Mouse (Mus musculus) hindbrain, embryonic 12.5 days (tissue): ENCODE measurements at regions not wholly inside any gene's neighbourhood (a gene's known extent, or its start where the extent isn't known, plus 50 kb on each side); places are given as distances from the start of the nearest gene placed in this dataset.

Source experiments
- ATAC-seq: fragments of 200-750 bp; cut with Nextera tagmentation; 2 replicates; pipeline ENCODE4 v1.8.0; 2017; ENCODE audit warnings: moderate TSS enrichment; ENCODE audit not compliant: low FRiP score
- H3K27ac ChIP-seq: fragments of 300-500 bp; sonication (generic); 2 replicates; pipeline ENCODE4 v1.5.1; 2016; ENCODE audit warnings: mild to moderate bottlenecking
- H3K27me3 ChIP-seq: fragments of 300-500 bp; sonication (generic); 2 replicates; pipeline ENCODE4 v1.6.1; 2016; ENCODE audit warnings: mild to moderate bottlenecking
- H3K36me3 ChIP-seq: fragments of 300-500 bp; sonication (generic); 2 replicates; pipeline ENCODE4 v1.6.1; 2016; ENCODE audit warnings: mild to moderate bottlenecking
- H3K4me1 ChIP-seq: fragments of 300-500 bp; sonication (generic); 2 replicates; pipeline ENCODE4 v1.6.1; 2016
- H3K4me2 ChIP-seq: fragments of 300-500 bp; sonication (generic); replicated peaks from 2 replicates; pipeline ENCODE4 v1.6.1; 2016; ENCODE audit warnings: mild to moderate bottlenecking
- H3K4me3 ChIP-seq: fragments of 300-500 bp; sonication (generic); 2 replicates; pipeline ENCODE4 v1.5.1; 2016; ENCODE audit warnings: mild to moderate bottlenecking
- H3K9ac ChIP-seq: fragments of 300-500 bp; sonication (generic); 2 replicates; pipeline ENCODE4 v1.6.1; 2016; ENCODE audit warnings: mild to moderate bottlenecking, moderate library complexity
- H3K9me3 ChIP-seq: fragments of 300-500 bp; sonication (generic); replicated peaks from 2 replicates; pipeline ENCODE4 v1.6.1; 2016; ENCODE audit warnings: mild to moderate bottlenecking
- WGBS: fragments of 180-500 bp; shearing (Covaris S2); methylation state at CpG from one replicate; pipeline ENCODE4 v1.1.7; 2016; 5-methylcytosine and 5-hydroxymethylcytosine counted together

GRCm38 (mm10) chr16:12897267-12897666 lies 212.2 kb upstream of the Ercc4 start:
- H3K4me1 ChIP-seq, result peaks cover 4% of the 10 kb centered on the region; the same call in 1 of the 2 replicates
- H3K27ac ChIP-seq, result no peak overlapping the region
- no peak overlapping the region for H3K4me3 ChIP-seq
- no peaks in the 10 kb centered on the region for H3K27me3 ChIP-seq
- peaks cover 9% of the 10 kb centered on the region; the same call in 1 of the 2 replicates for H3K9me3 ChIP-seq
- no peaks in the 10 kb centered on the region for H3K36me3 ChIP-seq
- no peak for ATAC-seq
- no peak overlapping the region for H3K4me2 ChIP-seq
- no peak overlapping the region for H3K9ac ChIP-seq
- WGBS, result 69% methylated on average over 1 of the region's 1 CpGs

GRCm38 (mm10) chr16:12900670-12901069 lies 208.8 kb upstream of the Ercc4 start:
- Histone ChIP-seq H3K27me3 (no peaks in the 10 kb centered on the region), H3K4me2 (no peak overlapping the region), H3K4me1 (peaks cover 4% of the 10 kb centered on the region; the same call in 1 of the 2 replicates), H3K27ac (no peak overlapping the region), H3K4me3 (no peak overlapping the region), H3K9me3 (peaks cover 9% of the 10 kb centered on the region; the same call in 1 of the 2 replicates), H3K36me3 (no peaks in the 10 kb centered on the region), H3K9ac (no peak overlapping the region)
- ATAC-seq, result no peak
- WGBS, result 73% methylated on average over 8 of the region's 8 CpGs

GRCm38 (mm10) chr16:12901096-12901995 lies 208.1 kb upstream of the Ercc4 start:
- H3K27ac ChIP-seq, result 0 out of 2 replicates have a peak overlapping the region, but pooled peaks have one; percentile 4

GRCm38 (mm10) chr16:12901996-12902319 lies 207.5 kb upstream of the Ercc4 start:
- peaks cover 4% of the 10 kb centered on the region; the same call in 1 of the 2 replicates for H3K4me1 ChIP-seq
- no peak for ATAC-seq

More at GRCm38 (mm10) chr16:12901096-12901995, 208.1 kb upstream of the Ercc4 start:
- H3K27me3 ChIP-seq, result no peaks in the 10 kb centered on the region
- H3K4me3 ChIP-seq, result no peak overlapping the region
- H3K9ac ChIP-seq, result no peak overlapping the region
- peaks cover 9% of the 10 kb centered on the region; the same call in 1 of the 2 replicates for H3K9me3 ChIP-seq
- H3K4me1 ChIP-seq, result peaks cover 4% of the 10 kb centered on the region; the same call in 1 of the 2 replicates
- no peaks in the 10 kb centered on the region for H3K36me3 ChIP-seq
- no peak overlapping the region for H3K4me2 ChIP-seq
- peak; percentile 46; the same call in 1 of the 2 replicates for ATAC-seq
- 54% methylated on average over 9 of the region's 9 CpGs for WGBS

GRCm38 (mm10) chr16:12903161-12903560 lies 206.3 kb upstream of the Ercc4 start:
- Histone ChIP-seq H3K27me3 (no peaks in the 10 kb centered on the region), H3K36me3 (no peaks in the 10 kb centered on the region), H3K4me3 (no peak overlapping the region), H3K9ac (no peak overlapping the region), H3K4me1 (peaks cover 4% of the 10 kb centered on the region; the same call in 1 of the 2 replicates), H3K9me3 (peaks cover 9% of the 10 kb centered on the region; the same call in 1 of the 2 replicates), H3K27ac (no peak overlapping the region), H3K4me2 (no peak overlapping the region)
- ATAC-seq, result no peak
- WGBS, result 87% methylated on average over 2 of the region's 2 CpGs

More at GRCm38 (mm10) chr16:12901996-12902319, 207.5 kb upstream of the Ercc4 start:
- Histone ChIP-seq H3K9ac (no peak overlapping the region), H3K4me2 (no peak overlapping the region), H3K4me3 (no peak overlapping the region), H3K27me3 (no peaks in the 10 kb centered on the region), H3K27ac (no peak overlapping the region), H3K36me3 (no peaks in the 10 kb centered on the region), H3K9me3 (peaks cover 9% of the 10 kb centered on the region; the same call in 1 of the 2 replicates)

- 69% methylated on average over 1 of the region's 1 CpGs for WGBS
- Histone ChIP-seq H3K27me3 (no peaks in the 10 kb centered on the region), H3K36me3 (no peaks in the 10 kb centered on the region), H3K4me1 (peaks cover 4% of the 10 kb centered on the region; the same call in 1 of the 2 replicates), H3K4me2 (no peak overlapping the region), H3K9ac (no peak overlapping the region), H3K4me3 (no peak overlapping the region), H3K27ac (no peak overlapping the region), H3K9me3 (no peaks in the 10 kb centered on the region)
- no peak for ATAC-seq
Observed at GRCm38 (mm10) chr16:12904937-12905336, 204.5 kb upstream of the Ercc4 start.

GRCm38 (mm10) chr16:12924668-12925067 lies 184.8 kb upstream of the Ercc4 start:
- Histone ChIP-seq H3K36me3 (no peaks in the 10 kb centered on the region), H3K4me2 (no peak overlapping the region), H3K27ac (no peak overlapping the region), H3K9ac (no peak overlapping the region), H3K9me3 (no peaks in the 10 kb centered on the region), H3K4me3 (no peak overlapping the region), H3K27me3 (no peaks in the 10 kb centered on the region), H3K4me1 (no peaks in the 10 kb centered on the region)
- ATAC-seq, result no peak
- whole genome bisulfite sequencing, result 92% methylated on average over 6 of the region's 6 CpGs

- Histone ChIP-seq H3K36me3 (no peaks in the 10 kb centered on the region), H3K4me1 (no peaks in the 10 kb centered on the region), H3K4me2 (no peak overlapping the region), H3K27me3 (no peaks in the 10 kb centered on the region), H3K9me3 (no peaks in the 10 kb centered on the region), H3K9ac (no peak overlapping the region), H3K27ac (no peak overlapping the region), H3K4me3 (no peak overlapping the region)
- 89% methylated on average over 9 of the region's 9 CpGs for WGBS
- no peak for ATAC-seq
Observed at GRCm38 (mm10) chr16:12925931-12926330, 183.6 kb upstream of the Ercc4 start.

- Histone ChIP-seq H3K4me2 (no peak overlapping the region), H3K9me3 (no peaks in the 10 kb centered on the region), H3K4me1 (no peaks in the 10 kb centered on the region), H3K27me3 (no peaks in the 10 kb centered on the region), H3K36me3 (no peaks in the 10 kb centered on the region), H3K4me3 (no peak overlapping the region), H3K27ac (no peak overlapping the region), H3K9ac (no peak overlapping the region)
- 76% methylated on average over 6 of the region's 6 CpGs for WGBS
- no peak for ATAC-seq
Observed at GRCm38 (mm10) chr16:12931111-12931510, 178.4 kb upstream of the Ercc4 start.

- H3K4me2 ChIP-seq, result no peak overlapping the region
- no peaks in the 10 kb centered on the region for H3K9me3 ChIP-seq
- H3K27me3 ChIP-seq, result no peaks in the 10 kb centered on the region
- no peaks in the 10 kb centered on the region for H3K36me3 ChIP-seq
- no peak overlapping the region for H3K27ac ChIP-seq
- no peak for ATAC-seq
- WGBS, result 97% methylated on average over 3 of the region's 3 CpGs
- H3K9ac ChIP-seq, result no peak overlapping the region
- H3K4me1 ChIP-seq, result no peaks in the 10 kb centered on the region
- H3K4me3 ChIP-seq, result no peak overlapping the region
Observed at GRCm38 (mm10) chr16:12932959-12933358, 176.5 kb upstream of the Ercc4 start.

- 79% methylated on average over 7 of the region's 7 CpGs for WGBS
- Histone ChIP-seq H3K4me2 (no peak overlapping the region), H3K27ac (no peak overlapping the region), H3K9me3 (0 out of 2 replicates have a peak, but pooled peaks cover 2% of the 10 kb centered on the region), H3K27me3 (no peaks in the 10 kb centered on the region), H3K4me3 (no peak overlapping the region), H3K36me3 (no peaks in the 10 kb centered on the region), H3K4me1 (no peaks in the 10 kb centered on the region), H3K9ac (no peak overlapping the region)
- no peak for ATAC-seq
Observed at GRCm38 (mm10) chr16:12934586-12934985, 174.9 kb upstream of the Ercc4 start.

GRCm38 (mm10) chr16:12935266-12935665 lies 174.2 kb upstream of the Ercc4 start:
- WGBS, result 48% methylated on average over 2 of the region's 2 CpGs
- H3K27me3 ChIP-seq, result no peaks in the 10 kb centered on the region
- 0 out of 2 replicates have a peak, but pooled peaks cover 2% of the 10 kb centered on the region for H3K9me3 ChIP-seq
- H3K36me3 ChIP-seq, result no peaks in the 10 kb centered on the region
- no peak overlapping the region for H3K27ac ChIP-seq
- no peak overlapping the region for H3K4me2 ChIP-seq
- ATAC-seq, result no peak
- H3K4me1 ChIP-seq, result no peaks in the 10 kb centered on the region
- no peak overlapping the region for H3K9ac ChIP-seq
- no peak overlapping the region for H3K4me3 ChIP-seq
